Mouse (Mus musculus): Measurements from ENCODE around the gene Hk1. TPM values are rescaled to one million over a fixed set of nuclear protein-coding genes. Genes with fewer than 3 reads are reported as not detected.

The Hk1 gene
- polyA plus RNA-seq (2012; rRNA removed) = 9.7 and 10.5 TPM in 2 replicates

DNA sequence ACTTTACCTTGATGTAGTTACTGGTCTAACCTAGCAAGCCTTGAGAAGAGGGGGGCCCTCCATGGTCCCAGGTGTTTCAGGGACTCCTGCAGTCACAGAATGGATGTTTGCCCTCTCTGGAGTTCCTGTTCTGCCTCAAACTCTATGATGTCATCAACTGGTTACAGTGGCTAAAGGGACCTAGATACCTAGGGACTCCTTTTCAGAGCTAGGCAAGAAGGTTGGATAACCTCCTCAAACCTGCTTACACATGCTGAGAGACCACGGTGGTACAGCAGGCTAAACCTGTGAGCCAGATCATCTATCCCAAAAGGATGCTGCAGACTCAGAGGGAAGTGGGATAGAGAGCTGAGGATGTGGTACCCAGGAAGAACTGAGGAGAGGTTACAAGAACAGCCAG, at the start of gene Hk1:
Hk1 (minus strand) TSS at position 101 of the 400 bp plus-strand sequence.
- DNase-seq (ENCODE audit: low read depth, low spot score) = no peak
- 81% methylated on average over 1 of the region's 1 CpGs for WGBS

DNA sequence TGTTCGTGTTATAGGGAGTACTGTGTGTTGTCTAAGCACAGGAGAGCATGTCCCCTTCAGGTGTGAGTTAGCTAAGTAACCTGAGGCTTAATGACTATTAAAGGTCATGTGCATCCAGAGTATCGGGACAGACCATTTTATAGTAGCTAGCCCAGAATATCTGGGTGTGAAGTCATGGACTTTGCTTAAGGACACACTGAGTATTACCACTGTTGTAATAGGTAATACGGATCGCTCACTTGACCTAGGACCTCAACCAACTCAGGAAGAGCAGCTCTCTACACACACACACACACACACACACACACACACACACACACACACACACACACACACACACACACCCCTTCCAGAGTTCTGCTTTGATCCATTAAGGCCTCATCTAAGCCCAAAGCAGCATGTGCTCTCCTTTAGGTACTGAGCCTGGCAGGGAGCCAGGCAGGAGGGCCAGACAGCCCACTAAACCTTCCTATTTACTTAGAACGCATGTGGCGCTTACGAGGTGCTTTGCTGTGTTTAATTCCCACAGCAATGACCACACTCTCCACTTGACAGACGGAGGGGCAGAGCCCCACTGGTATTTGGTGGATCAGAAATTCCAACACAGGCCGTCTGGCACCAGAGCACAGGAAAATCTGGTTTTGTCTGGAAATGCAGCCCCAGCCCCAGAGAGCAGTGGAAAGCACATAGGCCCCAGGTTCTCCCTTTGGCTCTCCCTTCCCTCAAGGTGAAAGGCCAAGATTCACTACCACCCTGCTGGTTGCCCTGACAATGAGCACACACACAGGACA, 45.6 kb upstream of the Hk1 start:
- DNase-seq (ENCODE audit: low read depth, low spot score) = no peak
- WGBS = 29% methylated on average over 9 of the region's 9 CpGs

DNA sequence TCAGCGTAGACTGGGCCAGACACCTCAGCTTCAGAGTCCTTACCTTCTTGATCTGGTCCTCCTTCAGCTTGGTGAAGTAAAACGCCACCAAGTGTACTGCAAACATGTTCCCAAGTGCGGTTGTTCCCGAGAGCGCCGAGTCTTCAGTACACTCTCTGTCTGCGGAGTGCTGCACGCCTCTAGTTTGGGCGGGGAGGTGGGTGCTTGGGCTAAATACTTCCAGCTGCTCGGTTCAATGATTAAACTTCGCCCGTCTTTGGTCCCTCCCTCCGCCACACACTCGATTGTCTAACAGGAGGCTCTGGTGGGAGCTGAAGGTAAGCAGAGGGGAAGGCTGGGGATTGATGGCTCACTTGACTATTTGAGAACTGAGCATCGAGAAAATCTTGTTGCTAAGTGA, 42.5 kb upstream of the Hk1 start, which contains the start of gene Hkdc1:
Hkdc1 (minus strand) TSS at position 237 of the 400 bp plus-strand sequence.
- 16% methylated on average over 15 of the region's 15 CpGs for WGBS
- no peak for DNase-seq (ENCODE audit: low read depth, low spot score)

- 93% methylated on average over 3 of the region's 3 CpGs for WGBS
- DNase-seq (ENCODE audit: low read depth, low spot score) = no peak
These were observed 41.4 kb upstream of the Hk1 start for GRCm38 (mm10) chr10:62421127-62421526.

GRCm38 (mm10) chr10:62420399-62420798, 40.7 kb upstream of the Hk1 start:
- 56% methylated on average over 6 of the region's 6 CpGs for WGBS
- no peak for DNase-seq (ENCODE audit: low read depth, low spot score)

- DNase-seq (ENCODE audit: low read depth, low spot score) = no peak
- WGBS = 47% methylated on average over 5 of the region's 5 CpGs
These were observed 39.7 kb upstream of the Hk1 start for GRCm38 (mm10) chr10:62419422-62419821.

DNA sequence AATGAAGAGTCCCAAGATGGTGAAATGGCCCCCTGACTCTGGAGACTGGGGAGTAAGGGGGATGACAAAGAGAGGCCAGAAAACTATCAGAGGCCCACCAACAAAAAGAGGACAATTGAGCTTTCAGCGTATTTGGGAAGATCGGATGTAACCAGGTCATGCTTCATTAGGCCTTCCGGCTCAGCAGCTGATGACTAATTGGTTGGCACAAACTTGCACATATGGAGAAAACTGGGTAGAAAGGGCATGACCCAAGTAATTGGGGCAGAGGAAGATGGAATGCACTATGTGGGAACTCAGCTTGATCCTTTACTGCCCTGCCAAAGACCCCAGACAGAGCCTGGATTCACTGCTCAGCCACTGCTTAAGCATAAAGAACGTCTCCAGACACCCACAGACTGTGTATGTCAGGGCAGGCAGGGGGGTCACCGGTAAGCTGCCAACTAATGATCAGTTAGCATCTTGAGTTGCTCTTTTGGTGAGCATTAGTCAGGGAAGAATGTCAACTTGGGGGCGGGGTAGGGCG, 39.2 kb upstream of the Hk1 start:
- WGBS = 80% methylated on average over 7 of the region's 7 CpGs

DNA sequence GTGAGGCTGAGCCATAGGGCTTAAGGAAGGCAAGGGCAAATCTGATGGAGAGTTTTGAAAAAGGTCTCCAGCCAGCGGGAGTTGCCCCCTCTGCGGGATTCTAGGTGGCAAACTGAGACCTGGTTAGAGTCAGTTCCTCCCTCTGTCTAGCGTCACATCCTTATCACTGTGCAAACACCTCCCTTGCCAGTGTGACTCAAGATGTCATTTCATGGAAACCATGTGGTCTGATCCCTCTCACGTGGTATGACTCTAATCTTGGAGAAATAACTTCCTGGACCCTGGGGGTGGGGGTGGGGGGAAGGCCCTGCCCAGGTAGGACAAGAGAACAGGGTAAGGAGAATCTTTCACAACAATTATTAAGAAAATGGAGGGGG, 33.9 kb upstream of the Hk1 start:
- DNase-seq (ENCODE audit: low read depth, low spot score) = peak; percentile 66
- 12% methylated on average over 4 of the region's 4 CpGs for WGBS

More for the DNA sequence above, 39.2 kb upstream of the Hk1 start:
- DNase-seq (ENCODE audit: low read depth, low spot score) = no peak

- 14% methylated on average over 8 of the region's 8 CpGs for WGBS
- no peak for DNase-seq (ENCODE audit: low read depth, low spot score)
These were observed 33.3 kb upstream of the Hk1 start for GRCm38 (mm10) chr10:62412906-62413605.

DNA sequence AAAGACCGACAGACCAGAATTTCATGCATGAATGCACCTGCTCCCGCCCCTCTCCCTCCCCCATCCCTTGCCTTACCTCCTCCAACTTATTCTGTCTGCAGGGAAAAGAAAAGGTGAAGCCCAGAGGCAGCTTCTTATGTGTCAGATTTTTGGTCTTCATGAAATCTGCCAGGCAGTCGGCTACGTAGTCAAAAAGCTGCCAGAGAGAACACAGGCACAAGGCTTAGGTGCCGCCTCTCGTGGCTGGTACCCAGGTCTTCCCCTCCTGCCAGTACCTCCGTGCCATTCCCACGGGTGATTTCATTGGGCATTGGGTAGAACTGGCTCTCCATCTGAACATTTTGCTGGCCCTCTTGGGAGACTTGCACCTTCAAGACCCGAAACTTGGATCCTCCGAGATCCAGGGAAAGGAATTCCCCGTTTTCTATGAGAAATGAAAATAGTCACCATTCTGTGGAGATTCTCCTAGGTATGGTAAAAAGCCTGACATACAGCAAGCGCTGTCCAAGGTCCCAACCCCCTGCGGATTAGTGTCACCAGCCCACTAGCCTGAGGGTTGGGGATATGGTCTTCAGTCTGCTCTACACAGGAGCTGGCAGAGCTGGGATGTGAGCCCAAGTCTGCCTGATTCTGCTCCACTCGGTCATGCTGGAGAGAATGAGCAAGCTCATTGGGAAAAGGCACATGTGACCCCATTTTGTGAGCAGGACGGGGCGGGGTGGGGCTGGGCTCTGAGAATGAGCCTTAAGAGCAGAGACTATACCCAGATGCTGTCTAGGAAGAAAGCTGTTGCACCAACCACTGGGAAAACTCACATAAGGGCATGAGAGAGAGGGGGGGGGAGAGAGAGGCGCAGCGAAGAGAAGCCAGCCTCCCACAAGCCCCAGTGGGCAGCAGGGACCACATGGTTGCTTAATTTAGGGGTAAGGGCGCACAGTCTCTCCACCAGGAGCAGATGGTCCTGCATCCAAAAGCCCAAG, 32.0 kb upstream of the Hk1 start:
- DNase-seq (ENCODE audit: low read depth, low spot score) = no peak
- 77% methylated on average over 19 of the region's 19 CpGs for WGBS

GRCm38 (mm10) chr10:62410943-62411342, 31.2 kb upstream of the Hk1 start:
- DNase-seq (ENCODE audit: low read depth, low spot score) = no peak
- 7% methylated on average over 5 of the region's 5 CpGs for WGBS

- DNase-seq (ENCODE audit: low read depth, low spot score) = no peak
- 60% methylated on average over 14 of the region's 14 CpGs for WGBS
These were observed 25.2 kb upstream of the Hk1 start for GRCm38 (mm10) chr10:62404901-62405300.

- no peak for DNase-seq (ENCODE audit: low read depth, low spot score)
- WGBS = 74% methylated on average over 19 of the region's 19 CpGs
These were observed 22.0 kb upstream of the Hk1 start for GRCm38 (mm10) chr10:62401641-62402111.

- WGBS = 76% methylated on average over 3 of the region's 3 CpGs
- no peak for DNase-seq (ENCODE audit: low read depth, low spot score)
These were observed 3.3 kb upstream of the Hk1 start for GRCm38 (mm10) chr10:62383011-62383410.

DNA sequence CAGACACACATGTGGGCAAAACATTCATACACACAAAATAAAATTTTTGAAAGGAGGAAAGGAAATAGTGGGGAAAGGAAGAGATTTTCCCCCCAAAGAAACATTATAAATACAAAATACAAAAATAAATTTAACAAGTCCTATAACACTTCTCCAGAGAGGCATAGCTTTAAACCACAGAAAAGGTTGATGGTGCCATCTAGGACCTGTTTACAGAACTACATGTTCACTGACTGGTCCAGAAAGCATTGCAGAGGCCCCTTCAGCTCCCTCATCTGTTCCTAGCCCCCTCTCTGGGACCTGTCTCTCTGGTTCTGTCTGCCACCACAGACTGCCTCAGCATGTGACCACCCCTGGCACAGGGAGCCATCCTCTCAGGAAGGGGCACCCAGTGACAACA, 1.2 kb upstream of the Hk1 start:
- no peak for DNase-seq (ENCODE audit: low read depth, low spot score)

DNA sequence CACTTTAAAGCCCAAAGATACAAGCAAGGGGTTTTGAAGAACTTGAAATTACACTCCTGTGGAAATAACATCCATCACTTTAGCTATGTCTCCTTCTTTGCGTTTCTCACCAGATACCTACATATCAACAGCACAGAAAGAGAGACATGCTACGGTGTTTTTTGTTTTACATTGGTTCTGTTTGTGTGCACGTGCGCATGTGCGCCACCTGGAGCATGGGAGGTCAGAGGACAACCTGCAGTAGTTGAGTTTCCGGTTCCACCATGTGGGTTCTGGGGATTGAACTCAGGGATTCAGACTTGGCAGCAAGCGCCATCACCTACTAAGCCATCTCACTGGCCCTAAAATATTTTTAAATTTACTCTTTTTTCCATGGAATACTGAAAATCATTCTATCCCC, 20.9 kb downstream of the Hk1 start:
- WGBS = 85% methylated on average over 7 of the region's 7 CpGs

GRCm38 (mm10) chr10:62356105-62356730, 23.5 kb downstream of the Hk1 start:
- WGBS = 74% methylated on average over 17 of the region's 17 CpGs
- DNase-seq (ENCODE audit: low read depth, low spot score) = no peak

More for the DNA sequence above, 20.9 kb downstream of the Hk1 start:
- DNase-seq (ENCODE audit: low read depth, low spot score) = no peak

DNA sequence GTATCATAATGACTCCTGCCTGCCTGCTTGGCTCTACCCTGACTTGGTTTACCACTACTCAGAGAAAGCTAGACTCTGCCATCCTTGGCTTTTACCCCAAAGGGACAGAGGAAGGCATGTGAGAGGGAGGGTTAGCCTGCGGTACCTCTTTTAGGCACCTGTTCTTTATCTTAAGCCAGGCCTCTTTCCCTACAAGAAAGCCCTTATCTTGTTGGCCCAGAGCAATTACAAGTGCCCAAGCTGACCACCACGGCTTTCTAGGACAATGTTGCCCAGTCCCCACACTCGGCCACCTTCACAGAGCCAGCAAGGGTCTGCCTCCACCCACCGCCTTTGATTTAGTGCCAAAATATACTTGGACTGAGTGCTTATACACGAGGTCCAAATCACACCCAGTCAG, 34.6 kb downstream of the Hk1 start:
- no peak for DNase-seq (ENCODE audit: low read depth, low spot score)
- WGBS = 75% methylated on average over 5 of the region's 5 CpGs

All from large intestine, adult 2 months (tissue).